Mouse (Mus musculus) lung, postnatal 36 days (tissue): Measurements from ENCODE around the gene Ppp1r21.

Experiments used
- DNase-seq: peaks from one replicate; pipeline ENCODE4 v3.0.0; 2022; ENCODE audit warnings: mixed read lengths

Gene Ppp1r21

DNA sequence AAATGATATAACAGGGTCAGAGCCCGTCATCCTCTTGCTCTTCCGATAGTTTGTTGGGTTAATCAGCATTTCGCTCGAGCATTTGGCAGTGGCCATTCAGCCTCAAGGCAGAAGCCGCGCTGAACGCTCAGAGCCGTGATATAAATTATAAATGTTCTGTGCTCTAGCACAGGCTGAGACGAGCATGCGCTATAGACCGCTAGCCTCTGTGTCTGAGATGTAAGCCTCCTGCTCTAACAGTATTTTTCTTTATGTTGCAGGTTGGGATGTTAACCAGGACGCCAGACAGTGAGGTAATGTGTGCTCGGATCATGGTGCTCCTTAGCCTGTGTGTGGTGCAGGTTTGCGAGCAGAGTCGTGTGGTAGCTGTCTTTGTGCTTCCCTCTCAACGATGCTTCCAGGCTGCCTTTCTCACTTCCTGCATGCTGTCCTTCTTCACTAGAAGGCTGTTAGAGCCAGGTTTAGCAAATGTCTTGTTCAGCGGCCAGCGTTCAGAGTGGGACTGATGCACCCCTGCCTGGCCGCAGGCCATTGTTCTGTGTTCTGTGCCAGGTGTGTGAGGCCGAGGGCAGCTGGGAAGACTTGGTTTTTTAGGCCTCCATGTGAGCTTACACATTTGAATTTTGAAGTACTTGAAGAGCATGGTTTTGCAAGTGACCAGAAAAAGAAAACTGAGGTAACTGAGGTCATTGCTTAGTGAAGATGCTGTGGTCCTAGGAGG, 48.8 kb downstream of the Ppp1r21 start:
- DNase-seq, result no peak

DNA sequence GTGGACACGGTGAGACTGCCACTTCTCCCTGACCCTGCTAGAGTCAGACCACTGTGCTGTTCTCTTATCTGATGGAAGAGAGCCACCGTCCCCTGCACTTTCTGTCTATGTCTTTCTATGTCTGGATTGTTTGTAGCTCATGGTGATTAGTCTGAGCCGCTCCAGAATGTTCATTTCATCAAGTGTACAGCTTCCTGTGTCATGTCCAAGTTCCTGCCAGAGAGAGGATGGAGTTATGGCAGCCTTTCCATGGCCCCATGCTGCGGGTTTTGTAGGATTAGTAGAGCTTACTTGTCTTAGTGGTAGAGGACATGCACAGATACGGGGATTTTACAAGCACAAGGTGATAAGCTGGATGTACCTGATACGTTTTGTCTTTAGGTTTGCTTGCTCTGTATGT, 50.6 kb downstream of the Ppp1r21 start:
- DNase-seq, result peak; percentile 29

DNA sequence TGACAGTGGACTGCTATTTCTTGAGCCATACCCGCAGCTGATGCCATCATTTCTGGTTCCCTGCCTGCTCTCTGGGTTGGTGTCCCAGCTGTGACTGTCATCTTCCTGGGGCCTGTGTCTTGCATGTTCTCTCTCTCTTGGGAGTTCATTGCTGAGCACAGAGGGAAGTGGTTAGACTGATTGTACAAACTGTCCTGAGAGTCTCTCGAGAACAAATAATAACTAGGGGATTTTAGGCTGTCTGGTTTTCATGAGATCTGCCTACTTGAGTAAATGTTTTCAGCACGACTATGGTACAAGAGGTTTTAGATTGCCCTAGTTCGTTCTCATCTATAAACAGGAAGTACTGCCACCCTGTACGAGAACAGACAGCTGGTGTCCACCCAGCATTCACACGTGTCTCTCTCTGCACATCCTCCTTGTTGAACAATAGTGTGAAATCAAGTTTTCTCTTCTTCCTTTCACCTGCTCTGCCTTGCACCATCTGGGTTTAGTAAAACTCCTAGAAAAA, 51.6 kb downstream of the Ppp1r21 start:
- DNase-seq, result peak; percentile 68

GRCm38 (mm10) chr17:88582999-88583398, 53.1 kb downstream of the Ppp1r21 start:
- DNase-seq, result peak; percentile 27

DNA sequence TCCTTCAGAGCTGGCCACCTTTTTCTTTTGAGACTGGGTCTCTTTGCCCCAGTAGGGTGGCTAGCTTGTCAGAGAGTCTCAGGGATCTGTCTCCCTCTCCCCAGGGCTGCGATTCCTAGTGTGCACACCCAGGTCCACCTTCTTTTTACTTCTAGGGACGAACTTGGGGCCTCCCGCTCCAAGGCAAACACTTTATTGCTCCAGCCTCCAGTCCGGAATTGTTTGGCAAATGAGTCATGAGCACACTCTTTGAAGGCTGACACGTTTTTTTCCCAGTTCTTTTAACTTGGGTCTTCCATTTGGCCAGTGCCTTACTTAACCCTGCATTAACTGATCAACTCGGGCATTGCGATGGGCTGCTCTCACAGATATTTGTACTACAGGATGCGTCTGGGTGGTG, 53.5 kb downstream of the Ppp1r21 start:
- DNase-seq, result peak; percentile 31

DNA sequence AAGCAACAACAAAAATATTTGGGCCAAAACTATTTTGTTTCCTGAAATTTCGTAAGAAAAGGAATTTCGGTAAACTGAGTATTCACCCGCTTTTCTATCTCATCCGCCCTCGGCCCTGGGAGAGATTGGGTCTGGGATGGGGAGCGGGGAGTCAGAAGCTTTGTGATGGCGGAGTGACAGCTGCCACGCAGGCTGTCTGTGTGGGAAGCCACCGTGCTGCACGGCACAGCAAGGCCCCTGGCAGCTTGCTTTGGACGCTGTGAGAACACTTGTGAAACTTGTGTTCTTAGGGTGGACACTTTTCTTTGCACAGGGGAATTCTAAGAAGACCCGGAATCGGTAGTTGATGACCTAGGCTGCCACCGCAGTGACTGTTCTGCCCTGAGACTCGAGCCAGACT, 57.5 kb downstream of the Ppp1r21 start:
- DNase-seq, result no peak

DNA sequence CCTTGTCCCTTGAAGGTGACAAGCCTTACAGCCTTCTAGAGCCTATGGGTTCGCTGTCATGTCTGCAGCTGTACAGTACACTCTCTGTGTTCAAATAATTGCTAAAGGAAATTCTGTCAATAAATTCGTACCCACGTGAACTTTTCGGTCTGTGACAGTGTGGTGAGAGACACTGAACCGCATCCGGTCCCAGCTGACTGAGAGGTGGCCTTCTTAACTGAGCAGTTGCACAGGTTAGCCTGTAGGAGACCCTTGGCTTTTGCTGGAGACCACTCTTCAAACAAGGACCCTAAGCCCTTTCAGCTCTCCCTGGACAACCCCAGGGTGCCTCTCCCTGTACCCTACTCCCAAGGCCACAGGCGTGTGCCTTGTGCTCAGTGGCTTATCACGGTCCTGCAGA, 58.3 kb downstream of the Ppp1r21 start:
- DNase-seq, result no peak

GRCm38 (mm10) chr17:88590251-88590650, 60.3 kb downstream of the Ppp1r21 start:
- no peak for DNase-seq

DNA sequence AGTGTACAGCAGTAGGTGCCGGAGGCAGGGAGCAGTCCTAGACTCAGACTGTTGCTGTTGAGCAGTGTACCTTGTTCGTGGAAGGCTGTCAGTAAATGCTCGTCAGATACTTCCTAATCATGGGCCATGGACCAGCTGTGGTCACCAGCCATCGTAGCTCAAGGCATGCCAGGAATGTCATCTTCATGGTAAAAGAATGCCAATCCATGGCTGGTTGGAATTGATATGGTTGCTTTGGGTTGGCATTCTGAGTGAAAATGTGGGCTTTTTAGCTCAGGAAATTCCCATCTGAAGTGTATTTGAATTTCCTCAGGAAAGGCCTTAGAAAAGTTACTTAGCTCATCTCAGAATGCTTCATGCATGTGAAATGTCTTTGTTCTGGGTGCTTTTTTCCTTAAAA, 65.2 kb downstream of the Ppp1r21 start:
- DNase-seq, result no peak

GRCm38 (mm10) chr17:88596068-88596467, 66.2 kb downstream of the Ppp1r21 start:
- DNase-seq, result no peak

DNA sequence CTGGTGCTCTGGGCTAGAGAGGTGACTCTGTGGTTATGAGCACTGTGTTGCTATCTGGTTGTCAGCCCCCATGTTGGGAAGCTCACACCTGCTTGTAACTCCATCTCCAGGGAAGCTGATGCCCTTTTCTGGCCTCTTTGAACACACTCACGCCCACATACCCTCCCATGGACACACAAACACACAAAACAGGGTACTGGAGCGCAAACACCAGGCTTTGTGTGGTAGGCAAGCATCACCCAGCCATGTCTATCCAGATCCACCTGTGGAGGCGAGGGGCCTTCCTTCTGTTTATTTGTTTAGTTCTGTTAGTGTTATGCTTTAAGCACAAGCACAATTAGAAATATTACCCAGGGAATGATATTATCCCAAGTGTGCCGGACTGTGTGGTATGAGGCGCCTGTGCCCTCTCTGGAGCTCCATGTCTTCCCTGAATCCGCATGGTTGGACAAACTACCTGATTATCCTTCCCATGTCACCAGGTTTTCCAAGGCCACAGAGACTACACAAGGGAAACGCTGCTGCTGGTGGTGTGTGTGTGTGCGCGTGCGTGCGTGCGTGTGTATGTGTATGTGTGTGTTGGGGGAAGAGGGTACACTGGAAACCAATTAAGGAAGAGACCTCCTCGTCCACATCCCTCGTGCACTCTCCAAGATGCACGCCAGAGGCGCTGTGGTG, 66.8 kb downstream of the Ppp1r21 start:
- no peak for DNase-seq

GRCm38 (mm10) chr17:88597222-88598055, 67.5 kb downstream of the Ppp1r21 start, which contains the start of gene Ston1:
Ston1 (plus strand) TSS chr17:88597684.
- DNase-seq, result peak; percentile 90

GRCm38 (mm10) chr17:88598056-88598420, 68.1 kb downstream of the Ppp1r21 start:
- no peak for DNase-seq

GRCm38 (mm10) chr17:88598570-88599368, 68.9 kb downstream of the Ppp1r21 start:
- no peak for DNase-seq

DNA sequence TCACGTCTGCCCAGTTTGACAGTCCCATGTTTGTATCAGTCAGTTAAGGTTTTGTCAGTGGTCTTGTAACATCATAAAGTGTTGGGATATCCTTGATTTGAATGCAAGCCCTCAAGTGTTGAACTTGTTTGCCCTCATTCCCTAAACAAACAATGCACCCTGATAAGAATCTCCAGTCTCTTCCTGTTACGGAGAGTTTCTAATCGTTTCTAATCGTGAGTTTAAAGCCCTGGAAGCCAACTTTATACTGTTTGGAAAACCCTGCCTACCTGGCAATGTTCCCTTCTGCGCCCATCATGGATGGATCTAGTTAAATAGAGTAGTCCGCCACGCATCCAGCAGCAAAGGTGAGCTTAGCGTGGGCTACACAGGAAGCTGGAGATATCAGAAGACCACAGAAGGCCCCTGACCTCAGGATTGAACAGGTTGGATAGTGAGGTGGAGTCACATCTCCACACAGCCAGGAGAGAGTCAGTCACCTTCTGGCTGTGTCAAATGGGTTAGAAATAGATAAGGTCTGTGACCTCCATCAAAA, 70.6 kb downstream of the Ppp1r21 start:
- DNase-seq, result peak; percentile 60

GRCm38 (mm10) chr17:88603943-88604342, 74.0 kb downstream of the Ppp1r21 start:
- DNase-seq, result no peak

GRCm38 (mm10) chr17:88606056-88606455, 76.1 kb downstream of the Ppp1r21 start:
- no peak for DNase-seq

DNA sequence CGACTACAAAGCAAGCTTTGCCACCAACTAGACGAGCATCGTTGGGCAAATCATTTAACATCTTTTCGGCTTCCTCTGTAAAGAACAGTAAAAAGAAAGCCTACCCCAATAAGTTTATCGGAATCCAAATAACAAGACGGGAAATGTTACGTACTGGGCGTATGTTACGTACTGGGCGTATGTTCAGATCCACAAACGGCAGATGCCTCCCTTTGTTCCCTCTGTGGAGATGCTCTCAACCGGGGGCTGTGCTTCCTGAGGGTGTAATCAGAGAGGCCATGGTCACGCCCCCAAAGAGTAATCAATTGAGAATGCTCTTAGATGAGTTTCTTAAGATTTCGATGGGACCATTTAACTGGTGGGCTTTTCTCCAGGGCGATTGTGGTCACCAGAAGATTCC, 79.4 kb downstream of the Ppp1r21 start:
- no peak for DNase-seq

DNA sequence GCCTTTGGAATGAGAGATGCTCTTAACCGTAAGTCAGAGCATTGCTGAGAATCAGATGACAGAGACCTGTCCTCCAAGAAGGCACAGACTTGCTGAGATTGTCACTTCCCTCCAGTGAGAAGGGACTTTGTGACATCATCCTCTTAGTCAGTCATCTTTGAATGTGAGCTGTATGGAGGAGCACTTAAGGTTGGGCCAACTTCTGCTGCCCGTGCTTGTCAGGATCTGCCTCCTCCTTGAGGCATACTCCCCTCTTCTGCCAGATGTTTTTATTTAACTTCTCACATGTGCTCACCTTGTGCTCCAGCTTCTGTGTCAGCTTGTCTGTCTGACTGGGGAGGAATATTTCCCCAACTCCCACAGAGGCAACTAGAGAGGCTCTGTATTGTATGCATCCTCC, 81.1 kb downstream of the Ppp1r21 start:
- DNase-seq, result no peak

GRCm38 (mm10) chr17:88613172-88613571, 83.3 kb downstream of the Ppp1r21 start:
- no peak for DNase-seq

DNA sequence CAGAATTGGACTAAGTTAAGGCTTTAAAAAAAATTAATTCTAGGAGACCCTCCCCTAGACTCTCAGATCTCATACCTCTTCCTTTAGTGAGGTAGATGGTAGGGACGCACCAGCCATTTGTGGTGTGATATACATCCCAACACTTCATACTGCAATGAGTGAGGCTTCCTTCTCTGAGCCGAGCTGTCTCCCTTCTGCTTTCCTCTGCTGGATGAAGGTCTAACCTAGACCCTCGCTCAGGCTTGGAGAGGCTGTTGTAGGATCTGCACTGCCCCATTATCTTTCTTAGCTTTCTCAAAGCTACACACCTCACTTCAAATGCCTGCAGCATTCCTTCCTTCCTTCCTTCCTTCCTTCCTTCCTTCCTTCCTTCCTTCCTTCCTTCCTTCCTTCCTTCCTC, 83.8 kb downstream of the Ppp1r21 start:
- DNase-seq, result no peak

- peak; percentile 68 for DNase-seq
Measured at GRCm38 (mm10) chr17:88614234-88614633, 84.3 kb downstream of the Ppp1r21 start.
